Mouse (Mus musculus): ENCODE data around the gene Zfp526. TPM values are rescaled to one million over a fixed set of nuclear protein-coding genes. Genes with fewer than 3 reads are reported as not detected.

Gene Zfp526
- polyA plus RNA-seq, 1 experiment from 2014 or later: 2.6 TPM

- no peak overlapping the region for H3K9ac ChIP-seq
- no peak for ATAC-seq
- no peaks in the 10 kb centered on the region for H3K27me3 ChIP-seq (replicated peaks)
- no peak overlapping the region for H3K4me3 ChIP-seq (replicated peaks)
- H3K4me1 ChIP-seq (replicated peaks): peaks cover 22% of the 10 kb centered on the region
- no peak overlapping the region for H3K27ac ChIP-seq
- H3K9me3 ChIP-seq: no peaks in the 10 kb centered on the region
- H3K4me2 ChIP-seq (replicated peaks): no peak overlapping the region
- 89% methylated on average over 5 of the region's 5 CpGs for WGBS
- H3K36me3 ChIP-seq: peaks cover 32% of the 10 kb centered on the region
Measured at GRCm38 (mm10) chr7:25235526-25235925, 14.3 kb downstream of the Zfp526 start.

GRCm38 (mm10) chr7:25237249-25238014 is 16.2 kb downstream of the Zfp526 start, which contains the start of gene Gsk3a:
Gsk3a (minus strand) TSS chr7:25237851.
- H3K9me3 ChIP-seq: no peaks in the 10 kb centered on the region
- peaks cover 19% of the 10 kb centered on the region for H3K36me3 ChIP-seq
- H3K9ac ChIP-seq: peak within 1 kb of the TSS; percentile 100
- WGBS: under 1% methylated on average over 58 of the region's 76 CpGs
- peak; percentile 87 for ATAC-seq
- H3K27me3 ChIP-seq (replicated peaks): no peaks in the 10 kb centered on the region
- peak within 1 kb of the TSS; percentile 82 for H3K4me2 ChIP-seq (replicated peaks)
- peaks cover 31% of the 10 kb centered on the region for H3K4me1 ChIP-seq (replicated peaks)
- peak within 1 kb of the TSS; percentile 89 for H3K27ac ChIP-seq
- H3K4me3 ChIP-seq (replicated peaks): peak within 1 kb of the TSS; percentile 94

DNA sequence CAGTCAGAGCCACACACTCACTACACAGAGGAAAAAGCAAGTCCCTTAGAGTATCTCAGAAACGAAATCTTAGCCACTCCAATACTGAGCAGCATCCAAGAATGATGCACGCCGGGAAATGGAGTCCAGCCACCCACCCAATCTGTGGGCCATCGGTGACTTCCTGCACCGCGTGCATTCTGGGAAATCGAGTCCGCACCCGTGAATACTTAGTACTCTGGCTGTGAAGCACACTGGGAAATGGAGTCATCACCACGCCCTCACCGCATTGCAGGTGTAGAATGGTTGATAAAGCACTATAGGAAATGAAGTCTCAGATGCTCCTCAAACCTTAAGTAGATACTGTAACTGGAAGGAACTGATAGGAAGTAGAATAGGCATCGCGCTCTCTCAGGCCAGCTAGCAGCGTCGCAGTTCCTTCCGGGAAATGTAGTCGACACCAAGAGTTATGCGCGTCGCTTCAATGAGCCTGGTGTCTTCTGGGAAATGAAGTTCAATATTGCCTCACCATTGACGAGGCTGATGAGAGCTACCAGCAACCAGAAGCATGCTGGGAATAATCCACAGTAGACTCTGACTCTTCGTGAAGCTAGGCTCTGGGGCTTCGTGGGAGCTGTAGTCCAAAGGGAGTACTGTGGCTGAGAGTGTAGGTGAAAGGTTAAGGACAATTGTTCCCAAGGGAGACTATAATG is 16.9 kb downstream of the Zfp526 start:
- peaks cover 13% of the 10 kb centered on the region for H3K36me3 ChIP-seq
- WGBS: under 1% methylated on average over 23 of the region's 23 CpGs
- 0 out of 2 replicates have a peak overlapping the region, but pooled peaks have one; percentile 27 for H3K9ac ChIP-seq
- no peaks in the 10 kb centered on the region for H3K9me3 ChIP-seq
- no peaks in the 10 kb centered on the region for H3K27me3 ChIP-seq (replicated peaks)
- H3K4me3 ChIP-seq (replicated peaks): peak overlapping the region; percentile 94
- peak; percentile 94 for ATAC-seq
- peak overlapping the region; percentile 89 for H3K27ac ChIP-seq
- peak overlapping the region; percentile 82 for H3K4me2 ChIP-seq (replicated peaks)
- peaks cover 31% of the 10 kb centered on the region for H3K4me1 ChIP-seq (replicated peaks)

DNA sequence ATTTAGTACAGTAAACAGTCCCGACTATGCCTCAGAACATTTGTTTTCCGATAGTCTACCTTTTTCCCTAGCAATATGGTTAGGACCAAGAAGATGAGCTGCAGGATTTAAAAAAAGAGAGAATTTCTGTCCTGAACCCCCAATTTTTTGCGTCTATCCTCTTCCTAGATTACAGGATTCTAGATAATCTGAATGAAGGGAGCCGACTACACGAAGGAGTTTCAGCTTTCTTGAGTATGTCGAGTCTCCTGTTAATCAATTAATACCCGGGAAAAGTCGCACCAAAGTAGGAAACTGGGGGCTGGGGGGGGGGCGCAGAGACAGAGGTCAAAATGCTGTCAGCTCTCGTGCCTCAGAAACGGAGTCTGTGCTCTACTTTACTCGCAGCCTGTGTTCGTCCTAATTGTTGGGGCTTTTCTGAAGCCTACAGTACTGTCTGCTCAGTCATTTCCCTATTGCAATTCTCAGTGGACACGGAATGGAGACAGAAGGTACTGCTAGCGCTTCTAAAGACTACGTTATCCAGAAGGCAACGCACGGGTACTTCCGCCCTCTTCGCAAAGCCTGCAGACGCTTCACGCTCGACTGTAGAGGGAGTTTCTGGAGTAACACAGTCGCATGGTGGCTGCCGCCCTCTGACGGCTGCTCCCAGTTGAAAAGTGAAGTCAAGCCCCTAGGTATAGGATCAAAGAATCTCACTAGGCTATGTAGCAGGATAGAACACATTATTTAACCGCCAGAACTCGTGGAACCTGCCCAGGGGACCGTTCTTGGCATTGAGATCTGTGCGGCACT is 17.8 kb downstream of the Zfp526 start:
- H3K36me3 ChIP-seq: peaks cover 7% of the 10 kb centered on the region
- peak overlapping the region; percentile 82 for H3K4me2 ChIP-seq (replicated peaks)
- H3K4me3 ChIP-seq (replicated peaks): peak overlapping the region; percentile 94
- peak overlapping the region; percentile 89 for H3K27ac ChIP-seq
- peak overlapping the region; percentile 29; the same call in 1 of the 2 replicates for H3K9ac ChIP-seq
- no peaks in the 10 kb centered on the region for H3K9me3 ChIP-seq
- ATAC-seq: peak; percentile 60
- peaks cover 31% of the 10 kb centered on the region for H3K4me1 ChIP-seq (replicated peaks)
- WGBS: 2% methylated on average over 30 of the region's 30 CpGs
- H3K27me3 ChIP-seq (replicated peaks): no peaks in the 10 kb centered on the region

GRCm38 (mm10) chr7:25240631-25241030 is 19.4 kb downstream of the Zfp526 start:
- WGBS: 66% methylated on average over 7 of the region's 7 CpGs
- no peak for ATAC-seq
- Histone ChIP-seq H3K4me3 (replicated peaks) (no peak overlapping the region), H3K9ac (no peak overlapping the region), H3K9me3 (no peaks in the 10 kb centered on the region), H3K4me2 (replicated peaks) (no peak overlapping the region), H3K36me3 (peaks cover 12% of the 10 kb centered on the region), H3K27ac (no peak overlapping the region; the same call in 1 of the 2 replicates), H3K4me1 (replicated peaks) (peaks cover 31% of the 10 kb centered on the region), H3K27me3 (replicated peaks) (no peaks in the 10 kb centered on the region)

GRCm38 (mm10) chr7:25241062-25241461 is 19.8 kb downstream of the Zfp526 start:
- H3K27ac ChIP-seq: peak overlapping the region; percentile 38
- no peaks in the 10 kb centered on the region for H3K27me3 ChIP-seq (replicated peaks)
- no peaks in the 10 kb centered on the region for H3K9me3 ChIP-seq
- peaks cover 32% of the 10 kb centered on the region for H3K4me1 ChIP-seq (replicated peaks)
- peaks cover 12% of the 10 kb centered on the region for H3K36me3 ChIP-seq
- H3K4me3 ChIP-seq (replicated peaks): no peak overlapping the region
- WGBS: 30% methylated on average over 2 of the region's 2 CpGs
- ATAC-seq: no peak
- no peak overlapping the region for H3K9ac ChIP-seq
- H3K4me2 ChIP-seq (replicated peaks): no peak overlapping the region

DNA sequence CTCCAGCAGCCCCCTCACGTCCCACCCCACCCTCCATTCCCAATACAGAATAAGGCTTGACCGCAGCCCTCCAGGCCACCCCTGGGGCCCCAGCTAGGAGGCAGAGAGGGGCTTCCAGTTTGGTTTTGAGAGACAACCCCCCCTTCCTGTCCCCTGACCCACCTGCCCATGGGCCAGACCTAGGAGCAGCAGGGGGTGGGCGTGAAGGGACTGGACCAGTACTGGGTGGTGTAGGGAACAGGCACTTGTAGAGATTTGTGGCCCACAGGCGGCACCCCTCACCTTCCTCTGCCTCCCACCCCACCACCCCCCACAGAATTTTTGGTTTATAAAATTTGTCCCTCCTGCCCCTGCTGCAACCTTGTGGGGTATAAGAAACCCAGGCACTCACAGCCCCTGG is 22.1 kb downstream of the Zfp526 start:
- Histone ChIP-seq H3K4me1 (replicated peaks) (peaks cover 48% of the 10 kb centered on the region), H3K36me3 (peaks cover 12% of the 10 kb centered on the region), H3K4me2 (replicated peaks) (no peak overlapping the region), H3K27ac (no peak overlapping the region), H3K9me3 (no peaks in the 10 kb centered on the region), H3K9ac (no peak overlapping the region), H3K27me3 (replicated peaks) (no peaks in the 10 kb centered on the region), H3K4me3 (replicated peaks) (no peak overlapping the region)
- WGBS: 85% methylated on average over 4 of the region's 4 CpGs
- ATAC-seq: no peak

DNA sequence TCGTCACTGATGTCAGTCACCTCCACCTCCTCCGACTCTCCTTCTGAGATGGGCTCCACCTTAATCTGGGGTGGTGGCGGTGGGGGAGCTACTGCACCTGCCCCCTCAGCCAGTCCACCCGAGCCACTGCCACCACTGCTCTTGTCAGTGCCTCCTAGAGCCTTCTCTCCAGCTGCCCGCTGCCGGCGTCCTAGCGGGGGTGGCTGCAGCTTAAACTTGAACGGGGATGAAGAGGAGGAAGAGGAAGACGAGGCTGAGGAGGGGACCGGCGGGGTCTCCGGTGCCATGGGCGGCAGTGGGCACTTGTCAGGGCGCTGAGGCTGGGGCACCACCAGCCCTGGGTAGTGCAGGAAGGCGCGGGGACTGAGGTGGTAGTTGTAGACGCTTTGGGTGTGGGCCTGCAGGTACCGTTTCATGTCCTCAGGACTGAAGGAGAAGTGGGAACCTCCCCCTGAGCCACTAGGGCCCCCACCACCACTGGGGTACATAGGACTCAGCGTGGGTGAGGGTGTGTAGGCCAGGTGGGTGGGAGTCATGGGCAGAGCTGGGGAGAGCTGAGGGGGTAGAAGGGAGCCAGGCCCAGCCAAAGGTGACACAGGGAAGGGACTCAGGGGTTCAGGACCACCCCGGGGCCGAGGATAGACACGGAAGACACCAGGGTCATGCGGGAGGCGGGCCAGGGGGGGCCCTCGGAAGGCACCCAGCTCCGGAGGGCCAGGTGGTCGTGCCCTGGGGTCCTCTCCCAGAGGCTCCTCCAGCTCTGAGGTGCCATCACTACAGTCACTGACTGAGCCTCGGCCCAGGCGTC is 23.5 kb downstream of the Zfp526 start:
- H3K36me3 ChIP-seq: peaks cover 12% of the 10 kb centered on the region
- WGBS: 88% methylated on average over 29 of the region's 30 CpGs
- no peaks in the 10 kb centered on the region for H3K9me3 ChIP-seq
- no peak overlapping the region for H3K4me3 ChIP-seq (replicated peaks)
- H3K27ac ChIP-seq: no peak overlapping the region
- H3K4me2 ChIP-seq (replicated peaks): no peak overlapping the region
- no peak for ATAC-seq
- H3K27me3 ChIP-seq (replicated peaks): no peaks in the 10 kb centered on the region
- no peak overlapping the region for H3K9ac ChIP-seq
- peaks cover 43% of the 10 kb centered on the region for H3K4me1 ChIP-seq (replicated peaks)

DNA sequence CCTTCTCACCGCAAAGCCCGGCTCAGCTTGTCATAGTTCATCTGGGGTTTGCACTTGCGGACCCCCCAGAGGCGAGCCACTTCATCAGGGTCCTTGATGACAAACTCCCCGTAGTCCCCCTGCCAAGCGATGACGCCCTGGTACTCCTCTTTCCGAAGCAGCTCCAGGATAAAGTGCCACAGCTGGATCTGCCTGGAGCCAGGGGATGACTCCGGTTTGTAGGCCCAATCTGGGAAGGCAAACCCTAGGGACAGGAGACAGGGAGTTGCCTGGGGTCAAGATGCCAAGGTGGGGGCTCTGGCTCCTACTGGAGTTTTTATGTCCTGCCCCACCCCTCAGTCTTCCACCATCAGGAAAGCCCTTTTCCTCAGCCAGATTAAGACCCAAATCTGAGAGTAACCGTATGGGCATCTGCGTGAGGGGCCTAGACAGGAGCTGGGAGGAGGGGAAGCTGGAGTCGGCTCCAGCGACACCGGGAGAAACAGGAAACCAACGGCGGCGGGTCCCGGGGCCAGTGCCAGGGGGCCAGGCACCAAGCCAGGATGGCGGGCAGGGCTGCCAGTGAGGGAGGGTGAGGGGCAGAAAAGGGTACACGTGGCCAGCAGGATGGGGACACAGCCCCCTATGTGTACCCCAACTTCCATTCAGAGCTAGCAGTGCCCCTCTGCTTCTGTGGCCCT is 25.0 kb downstream of the Zfp526 start:
- Histone ChIP-seq H3K4me3 (replicated peaks) (peak overlapping the region; percentile 74; the same call in 1 of the 2 replicates), H3K9ac (peak overlapping the region; percentile 15; the same call in 1 of the 2 replicates), H3K36me3 (peaks cover 12% of the 10 kb centered on the region), H3K27me3 (replicated peaks) (no peaks in the 10 kb centered on the region), H3K9me3 (no peaks in the 10 kb centered on the region), H3K4me1 (replicated peaks) (peaks cover 41% of the 10 kb centered on the region), H3K4me2 (replicated peaks) (peak overlapping the region; percentile 90), H3K27ac (peak overlapping the region; percentile 98; the same call in 1 of the 2 replicates)
- 52% methylated on average over 20 of the region's 20 CpGs for WGBS
- no peak for ATAC-seq

DNA sequence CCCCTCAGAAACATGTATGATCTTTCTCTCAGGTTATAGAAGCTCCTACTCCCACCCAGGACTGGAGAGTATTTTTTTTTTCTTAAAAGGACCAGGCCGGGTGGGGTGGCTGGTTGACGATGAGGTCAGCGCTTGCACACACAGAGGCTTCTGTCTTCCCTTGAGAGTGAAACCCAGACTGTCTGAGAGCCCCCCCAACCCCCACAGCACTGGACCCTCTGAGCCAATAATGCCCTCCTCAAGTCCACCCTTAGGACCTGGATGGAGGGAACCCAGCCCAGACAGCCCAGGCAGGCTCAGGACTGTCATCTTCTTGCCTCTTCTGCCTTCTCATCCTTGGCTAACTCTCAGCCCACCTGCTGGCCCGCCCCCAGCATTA is 25.5 kb downstream of the Zfp526 start:
- Histone ChIP-seq H3K4me2 (replicated peaks) (peak overlapping the region; percentile 90), H3K9me3 (no peaks in the 10 kb centered on the region), H3K27ac (peak overlapping the region; percentile 98), H3K9ac (peak overlapping the region; percentile 88), H3K4me1 (replicated peaks) (peaks cover 40% of the 10 kb centered on the region), H3K27me3 (replicated peaks) (no peaks in the 10 kb centered on the region), H3K36me3 (peaks cover 12% of the 10 kb centered on the region), H3K4me3 (replicated peaks) (peak overlapping the region; percentile 74)
- WGBS: 34% methylated on average over 4 of the region's 4 CpGs
- no peak for ATAC-seq

- Histone ChIP-seq H3K27me3 (replicated peaks) (no peaks in the 10 kb centered on the region), H3K9me3 (no peaks in the 10 kb centered on the region), H3K4me3 (replicated peaks) (peak overlapping the region; percentile 74), H3K9ac (peak overlapping the region; percentile 88), H3K4me2 (replicated peaks) (peak overlapping the region; percentile 90), H3K27ac (peak overlapping the region; percentile 98), H3K4me1 (replicated peaks) (peaks cover 44% of the 10 kb centered on the region), H3K36me3 (peaks cover 12% of the 10 kb centered on the region)
- no peak for ATAC-seq
- WGBS: 12% methylated on average over 3 of the region's 3 CpGs
Measured at GRCm38 (mm10) chr7:25247498-25247897, 26.3 kb downstream of the Zfp526 start.

All from intestine, embryonic 15.5 days (tissue).